Mouse (Mus musculus) heart, adult 10 weeks (tissue): ENCODE measurements around the gene Ssx2ip. TPM values are rescaled to one million over a fixed set of nuclear protein-coding genes. Genes with fewer than 3 reads are reported as not detected.

Source experiments
- polyA plus RNA-seq: library from polyadenylated mRNA; stranded (reverse); fragments of 350-450 nt; fragmentation: Illumina TruSeq; extraction: RNeasy Lipid Tissue Mini Kit (QIAGEN cat#74804); gene quantifications from one replicate; pipeline ENCODE4 v1.2.3, GENCODE M21; 2014; ENCODE audit warnings: low read depth, low replicate concordance

Ssx2ip gene
- polyA plus RNA-seq: 8.0 TPM

DNA sequence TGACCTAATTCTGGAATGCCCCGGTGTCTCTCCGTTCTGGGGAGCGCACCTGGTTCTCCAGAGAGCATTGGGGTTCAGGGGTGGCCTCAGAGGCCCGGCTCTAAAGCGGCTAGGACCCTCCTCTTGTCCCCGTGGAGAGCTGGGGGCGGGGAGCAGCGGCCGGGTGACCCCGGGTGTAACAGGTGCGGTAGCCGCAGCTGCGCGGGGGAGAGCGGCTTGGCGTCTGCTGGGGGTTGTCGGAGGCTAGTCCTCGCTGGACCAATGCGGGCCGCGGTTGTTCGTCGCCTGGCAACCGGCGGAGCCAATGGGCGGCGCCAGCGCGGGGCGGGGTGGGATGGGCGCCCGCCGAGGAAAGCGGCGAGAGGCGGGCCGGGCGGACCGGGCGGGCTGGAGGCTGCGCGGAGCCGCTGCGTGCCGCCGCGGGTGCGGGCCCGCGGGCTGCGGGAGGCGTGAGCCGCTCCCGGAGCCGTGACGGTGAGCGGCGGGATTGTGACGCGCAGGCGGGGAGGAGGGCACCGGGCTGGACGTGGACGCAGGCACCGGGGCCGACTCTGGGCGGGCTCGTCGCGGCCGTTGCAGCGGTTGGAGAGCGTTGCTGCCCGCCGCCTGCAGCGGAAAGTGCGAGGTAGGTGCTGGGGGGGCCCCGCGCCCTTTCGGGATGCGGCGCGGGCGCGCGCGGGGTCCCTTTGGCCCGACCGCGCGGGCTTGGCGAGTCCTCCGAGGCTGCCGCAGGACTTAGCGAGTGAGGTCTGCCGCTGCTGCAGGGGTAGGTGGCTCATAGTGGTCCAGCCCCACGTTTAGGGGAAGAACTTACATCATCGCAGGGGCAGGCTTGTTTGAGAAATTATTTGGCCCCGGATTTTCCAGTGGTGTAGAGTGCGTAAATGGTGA, at the start of gene Ssx2ip:
Ssx2ip (plus strand) TSS at position 332 of the 891 bp plus-strand sequence.

DNA sequence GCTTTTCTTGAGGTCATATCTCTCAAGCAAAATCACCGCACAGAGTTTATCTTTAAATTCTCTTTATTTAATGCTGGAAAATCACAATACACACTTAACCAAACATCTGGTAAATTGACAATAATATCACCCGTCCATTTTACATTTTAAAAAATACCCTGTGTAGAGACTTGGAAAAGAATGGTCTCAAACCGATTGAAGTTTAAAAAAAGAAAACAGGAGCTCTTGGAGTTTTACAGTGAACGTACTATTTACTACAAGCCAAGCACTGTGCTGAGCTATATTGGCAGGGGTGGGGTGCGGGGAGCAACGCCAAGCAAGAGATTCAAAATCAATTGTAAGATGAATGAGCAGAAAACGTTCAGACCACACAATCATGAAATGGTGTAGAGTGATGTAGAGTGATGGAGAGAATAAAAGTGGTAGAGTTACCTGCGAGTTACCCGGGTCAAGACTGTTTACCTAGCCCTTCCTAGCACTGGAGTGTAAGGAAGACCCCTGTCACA, 45.4 kb downstream of the Ssx2ip start, which contains the start of gene Ctbs:
Ctbs (plus strand) TSS at position 51 of the 506 bp plus-strand sequence.

Other genes with a start within 250 kb of the Ssx2ip start
- gene Lpar3, start 183.7 kb upstream of the Ssx2ip start, polyA plus RNA-seq: 0.58 TPM
- 5.2 TPM for gene Ctbs, start 45.2 kb downstream of the Ssx2ip start, polyA plus RNA-seq
- gene Spata1, start 95.1 kb downstream of the Ssx2ip start, polyA plus RNA-seq: 3.0 TPM
- gene Gng5, start 95.2 kb downstream of the Ssx2ip start, polyA plus RNA-seq: 368 TPM
- gene Rpf1, start 116.8 kb downstream of the Ssx2ip start, polyA plus RNA-seq: 18.2 TPM
- 1.0 TPM for gene Uox, start 165.8 kb downstream of the Ssx2ip start, polyA plus RNA-seq
- gene Dnase2b, start 211.0 kb downstream of the Ssx2ip start, polyA plus RNA-seq: not detected
- gene 4930503B20Rik, start 246.7 kb downstream of the Ssx2ip start, polyA plus RNA-seq: not detected